Mouse (Mus musculus) gonadal fat pad, adult 2 months (tissue): ENCODE data around the gene Acads. TPM values are rescaled to one million over a fixed set of nuclear protein-coding genes. Genes with fewer than 3 reads are reported as not detected.
"Not testable (repeated sequence)": the region's sequence is repeated elsewhere in the genome, so short reads cannot be mapped to it uniquely, and the experiment has no call there.

Source experiments
- DNase-seq: peaks from one replicate; pipeline ENCODE4 v3.0.0-alpha.2; 2012; ENCODE audit warnings: low read depth
- polyA plus RNA-seq: library from polyadenylated mRNA; depleted of rRNA; stranded (reverse); fragments of >200 nt; gene quantifications from 2 replicates; pipeline ENCODE4 v1.2.3, GENCODE M21; 2012

Gene Acads
- polyA plus RNA-seq, 1 experiment = 151 TPM

DNA sequence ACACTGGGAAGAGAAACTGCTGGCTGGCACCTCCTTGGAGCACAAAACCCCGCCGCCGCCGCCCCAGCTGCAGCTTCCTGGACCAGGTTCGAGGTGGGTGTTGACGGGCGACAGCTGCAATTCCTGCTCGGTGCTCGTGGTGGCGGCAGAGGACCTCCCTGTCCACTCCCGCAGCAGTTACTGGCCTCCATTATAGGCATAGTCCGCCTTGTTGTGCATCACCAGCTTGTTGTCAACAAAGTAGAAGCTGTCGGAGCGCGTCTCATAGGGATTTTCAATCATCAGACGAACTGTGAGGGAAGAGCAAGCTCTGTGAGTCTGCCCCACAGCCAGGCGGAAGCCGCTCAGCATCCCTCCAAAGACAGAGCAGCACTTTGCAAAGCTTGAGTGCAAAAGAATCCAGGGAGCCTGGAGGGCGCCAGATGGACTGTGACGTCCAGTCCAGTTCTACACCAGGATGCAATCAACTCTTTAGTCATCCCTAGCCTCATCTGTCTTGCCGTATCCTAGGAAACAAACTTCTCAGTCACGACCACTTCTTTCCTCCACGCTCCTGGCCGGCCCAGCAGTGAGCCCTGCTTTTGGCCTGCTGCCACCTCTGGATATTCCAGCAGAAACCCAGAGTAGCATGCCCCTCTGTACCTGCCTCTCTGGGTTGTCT, 6.2 kb upstream of the Acads start:
- no peak for DNase-seq

DNA sequence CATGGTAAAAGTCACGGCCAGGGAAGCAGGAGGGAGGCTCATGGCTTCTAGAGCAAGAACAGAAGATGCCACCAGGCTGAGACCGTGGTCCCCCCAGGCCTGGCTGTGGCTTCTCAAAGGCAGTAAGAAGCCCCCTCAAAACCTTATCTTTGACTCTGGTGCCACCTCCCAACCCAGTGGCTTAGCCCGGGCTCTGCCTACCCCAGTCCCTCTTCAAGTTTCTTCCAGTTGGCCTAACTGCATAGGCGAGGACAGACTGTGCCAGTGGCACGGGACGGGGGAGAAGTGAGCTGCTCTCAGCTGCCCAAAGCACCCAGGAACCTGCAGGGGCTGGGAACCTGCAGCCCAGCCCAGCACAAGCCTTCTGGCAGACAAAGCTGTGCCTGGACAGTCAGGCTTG, 5.5 kb upstream of the Acads start:
- DNase-seq = no peak

- DNase-seq = no peak
Measured at GRCm38 (mm10) chr5:115120978-115121377, 1.8 kb upstream of the Acads start.

GRCm38 (mm10) chr5:115117467-115117866, 1.7 kb downstream of the Acads start:
- DNase-seq = no peak

DNA sequence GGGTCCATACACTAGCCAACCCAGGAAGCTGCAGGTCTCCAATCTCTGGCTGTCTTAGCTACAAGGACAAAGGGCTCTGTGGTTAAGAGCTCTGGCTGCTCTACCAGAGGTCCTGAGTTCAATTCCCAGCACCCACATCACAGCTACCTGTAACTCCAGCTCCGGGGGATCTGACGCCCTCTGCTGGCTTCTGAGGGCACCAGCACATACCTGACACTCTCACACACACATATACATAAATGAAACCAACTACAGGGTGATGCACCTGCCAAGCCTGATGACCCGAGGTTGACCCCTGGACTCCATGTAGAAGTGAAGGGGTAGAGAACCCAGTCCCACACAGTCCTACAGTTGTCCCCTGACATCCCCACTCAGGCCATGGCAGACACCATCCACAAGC, 2.7 kb downstream of the Acads start:
- no peak for DNase-seq

DNA sequence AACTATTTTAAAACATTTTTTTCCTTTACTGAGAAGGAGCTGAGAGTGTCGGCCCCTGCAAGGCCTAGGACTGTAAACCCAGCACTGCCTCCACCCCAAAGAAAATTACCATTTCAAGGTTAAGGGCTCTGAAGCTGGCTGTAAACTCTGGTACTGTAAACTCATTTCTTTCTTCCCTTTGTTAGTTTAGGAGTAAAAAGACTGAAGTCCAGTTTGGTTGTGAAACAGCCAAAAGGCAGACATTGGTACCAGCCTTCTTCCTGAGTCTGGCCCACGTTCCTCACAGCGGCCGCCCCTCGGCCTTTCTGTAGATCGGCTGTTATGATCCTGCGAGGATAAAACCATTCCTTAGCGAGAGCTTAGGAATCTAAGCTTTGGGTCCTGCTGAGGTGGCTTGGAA, 4.6 kb downstream of the Acads start:
- no peak for DNase-seq

- no peak for DNase-seq
Measured at GRCm38 (mm10) chr5:115113244-115113643, 5.9 kb downstream of the Acads start.

- DNase-seq = no peak
Measured at GRCm38 (mm10) chr5:115111156-115111555, 8.0 kb downstream of the Acads start.

DNA sequence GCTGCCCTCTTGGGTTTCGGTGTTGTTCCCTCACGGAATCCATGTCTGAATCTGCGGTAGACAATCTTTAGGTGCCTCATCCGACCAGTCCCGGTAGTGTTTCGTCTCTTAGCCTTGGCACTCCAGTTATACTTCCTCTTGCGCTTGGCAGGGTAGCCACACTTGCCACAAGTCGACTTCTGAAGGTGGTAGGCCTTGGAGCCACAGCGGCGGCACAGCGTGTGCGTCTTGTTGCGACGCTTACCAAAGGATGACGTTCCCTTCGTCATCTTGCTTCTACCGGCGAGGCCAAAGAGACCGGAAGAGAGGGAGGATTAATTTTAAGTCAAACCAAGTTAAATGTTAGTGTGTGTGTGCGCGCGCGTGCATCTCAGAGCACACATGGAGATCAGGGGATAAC, 15.9 kb downstream of the Acads start:
- not testable (repeated sequence) for DNase-seq

DNA sequence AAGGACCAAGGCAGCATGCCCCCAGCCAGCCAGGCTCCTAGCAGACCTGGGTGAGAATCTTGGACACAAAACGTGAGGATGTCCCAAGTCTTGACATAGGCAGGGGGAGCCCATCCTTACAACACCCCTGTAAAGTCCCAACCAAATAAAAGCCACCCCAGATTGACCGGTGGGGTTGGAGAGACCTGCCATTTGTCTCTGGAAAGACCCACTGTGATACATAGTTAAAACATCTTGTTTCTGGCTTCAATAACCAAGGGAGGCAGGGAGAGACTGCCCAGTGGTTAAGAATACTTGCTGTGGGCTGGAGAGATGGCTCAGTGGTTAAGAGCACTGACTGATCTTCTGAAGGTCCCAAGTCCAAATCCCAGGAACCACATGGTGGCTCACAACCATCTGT, 16.9 kb downstream of the Acads start:
- no peak for DNase-seq

GRCm38 (mm10) chr5:115100473-115100872, 18.7 kb downstream of the Acads start:
- no peak for DNase-seq

GRCm38 (mm10) chr5:115099991-115100390, 19.2 kb downstream of the Acads start:
- no peak for DNase-seq

DNA sequence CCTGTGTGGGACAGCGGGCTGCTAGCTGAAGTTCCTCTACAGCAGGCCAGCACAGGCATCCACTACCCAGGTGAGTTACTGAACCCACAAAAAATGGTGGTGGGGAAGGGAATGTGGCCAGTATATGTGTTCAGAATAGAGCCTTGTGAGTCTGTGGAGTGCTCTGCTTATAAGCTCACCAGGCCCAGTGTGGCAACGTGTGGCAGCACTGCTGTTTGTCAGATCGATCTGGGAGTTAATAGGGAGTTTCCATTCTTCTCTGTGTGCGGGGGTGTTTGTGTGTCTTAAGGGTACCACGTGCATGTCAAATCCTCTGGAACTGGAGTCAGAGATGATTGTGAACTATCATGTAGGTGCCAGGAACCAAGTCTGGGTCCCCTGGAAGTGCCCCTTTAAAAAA, 19.6 kb downstream of the Acads start:
- DNase-seq = no peak

- DNase-seq = no peak
Measured at GRCm38 (mm10) chr5:115098195-115098594, 21.0 kb downstream of the Acads start, which contains the start of gene Gm10401. Gene Gm10401, minus strand, starts transcription at chr5:115098295.

DNA sequence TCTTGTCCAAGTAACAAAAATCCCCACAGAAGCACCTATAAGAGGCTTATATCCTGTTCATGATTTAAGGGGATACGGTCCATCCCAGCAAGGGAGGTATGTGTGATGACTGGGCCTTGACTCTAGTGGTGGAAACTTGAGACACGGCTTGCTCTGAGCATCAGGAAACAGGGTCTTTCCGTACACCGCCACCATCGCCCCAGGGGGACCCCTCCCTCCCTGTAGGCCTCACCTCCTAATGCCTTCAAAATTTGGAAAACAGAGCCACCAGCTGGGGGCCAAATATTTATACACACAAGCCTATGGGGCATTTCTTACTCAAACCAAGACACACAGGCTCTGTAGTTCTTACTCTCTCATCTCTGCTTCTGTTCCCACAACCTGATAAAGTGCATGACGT, 27.4 kb downstream of the Acads start:
- DNase-seq = no peak

GRCm38 (mm10) chr5:115091015-115091414, 28.1 kb downstream of the Acads start:
- no peak for DNase-seq

- DNase-seq = no peak
Measured at GRCm38 (mm10) chr5:115089592-115090268, 29.4 kb downstream of the Acads start.

GRCm38 (mm10) chr5:115085675-115086074, 33.5 kb downstream of the Acads start:
- DNase-seq = no peak

GRCm38 (mm10) chr5:115083492-115083891, 35.7 kb downstream of the Acads start:
- DNase-seq = no peak

- no peak for DNase-seq
Measured at GRCm38 (mm10) chr5:115081636-115082035, 37.5 kb downstream of the Acads start.

GRCm38 (mm10) chr5:115076144-115076901, 42.8 kb downstream of the Acads start:
- DNase-seq = no peak

- no peak for DNase-seq
Measured at GRCm38 (mm10) chr5:115074749-115075148, 44.4 kb downstream of the Acads start.

DNA sequence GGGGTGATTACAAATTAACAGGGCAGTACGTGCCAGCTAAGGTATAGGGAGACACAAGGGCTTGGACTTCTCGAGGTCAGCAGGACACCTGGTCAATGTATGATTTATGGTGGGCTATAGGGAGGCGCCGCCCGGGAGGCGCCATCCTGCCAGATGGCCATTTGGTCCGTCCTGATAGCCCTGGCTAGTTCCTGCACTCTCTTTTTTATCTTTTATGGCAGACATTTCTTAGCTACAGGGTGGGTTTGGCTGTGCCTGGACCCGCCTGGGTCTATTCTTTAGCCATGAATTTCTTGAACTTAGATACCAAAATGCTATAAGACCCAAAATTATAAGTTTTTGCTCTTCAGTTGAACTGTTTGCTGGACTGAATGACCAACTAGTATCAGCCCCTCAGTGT, 45.8 kb downstream of the Acads start:
- not testable (repeated sequence) for DNase-seq
